Mouse (Mus musculus): ENCODE measurements around the gene Atp10a. TPM values are rescaled to one million over a fixed set of nuclear protein-coding genes. Genes with fewer than 3 reads are reported as not detected.

The Atp10a gene
- total RNA-seq, 1 experiment, result 7.3 TPM

DNA sequence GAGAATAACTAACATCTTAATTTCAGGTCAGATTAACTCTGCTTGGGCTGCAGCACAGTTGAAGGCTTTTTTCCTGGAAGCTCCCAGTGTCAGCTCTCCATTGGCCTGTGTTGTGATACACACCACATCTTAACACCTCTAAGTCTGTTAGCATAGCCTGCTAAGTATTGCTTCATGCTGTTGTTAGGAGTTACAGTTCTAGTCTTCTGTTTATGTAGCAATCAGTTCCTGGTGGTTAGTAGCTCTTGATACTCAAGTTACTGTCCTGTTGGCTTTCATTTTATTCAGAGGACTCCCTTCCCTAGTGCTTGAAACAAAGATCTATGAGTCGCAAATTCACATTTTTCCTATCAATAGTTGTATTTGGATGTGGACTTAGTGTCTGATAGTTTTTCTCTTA lies 39.7 kb downstream of the Atp10a start:
- no peak overlapping the region for H3K27ac ChIP-seq (ENCODE audit: insufficient read depth, low read depth, low read length, poor library complexity, severe bottlenecking)
- in situ Hi-C loops (cut with MboI; ENCODE audit: low sequenced_read_pairs in 2 of 2, unreplicated experiment in 2 of 2), result no loop called here
- TF ChIP-seq MAFK (IDR thresholded peaks at IDR 0.05; ENCODE audit: insufficient read depth, low read depth, low read length), result no peak
- no peak for TF ChIP-seq HCFC1 (IDR thresholded peaks at IDR 0.05; ENCODE audit: borderline replicate concordance, insufficient read depth, low read length)
- TF ChIP-seq ZNF384 (IDR thresholded peaks at IDR 0.05; ENCODE audit: low read depth, low read length), result no peak
- no peak for TF ChIP-seq ZC3H11A (IDR thresholded peaks at IDR 0.05; ENCODE audit: borderline replicate concordance, low read depth, low read length)
- TF ChIP-seq CHD2 (IDR thresholded peaks at IDR 0.05; ENCODE audit: low read depth, low read length), result no peak
- DNase-seq (ENCODE audit: low read depth, low spot score), result no peak
- H3K9me3 ChIP-seq (ENCODE audit: control insufficient read depth, insufficient read depth, low read depth, low read length), result no peaks in the 10 kb centered on the region
- no peak overlapping the region for H3K9ac ChIP-seq (ENCODE audit: insufficient read depth, low read depth, low read length, poor library complexity, severe bottlenecking)
- H3K4me3 ChIP-seq (ENCODE audit: insufficient read depth in 1 of 2, low read depth in 1 of 2, low read length in 2 of 2, poor library complexity in 1 of 2, severe bottlenecking in 1 of 2), result no peak overlapping the region
- H3K4me1 ChIP-seq (ENCODE audit: control insufficient read depth in 2 of 2, insufficient read depth in 2 of 2, low read length in 2 of 2, poor library complexity in 1 of 2), result no peaks in the 10 kb centered on the region
- H3K36me3 ChIP-seq (ENCODE audit: control insufficient read depth, insufficient read depth, low read length, poor library complexity, severe bottlenecking), result no peaks in the 10 kb centered on the region

DNA sequence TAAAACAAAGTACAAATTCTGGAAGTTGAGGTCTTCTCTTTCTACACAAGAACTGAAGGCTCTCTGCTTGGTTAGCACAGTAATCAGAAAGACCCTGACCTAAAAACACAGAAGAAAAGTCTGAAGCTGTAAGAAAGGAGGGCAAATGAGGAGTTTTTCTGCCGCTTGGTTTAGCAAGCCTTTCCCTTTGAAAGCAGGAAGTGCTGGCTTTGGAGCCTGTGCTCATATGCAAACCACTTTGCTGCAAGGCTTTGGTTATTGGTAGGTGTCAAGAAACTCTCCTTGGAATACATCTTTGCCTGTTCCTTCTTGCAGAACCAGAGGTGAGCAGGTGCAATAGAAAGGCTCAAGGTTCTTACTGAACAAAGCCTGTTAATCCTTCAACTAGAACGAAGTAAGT lies 41.1 kb downstream of the Atp10a start:
- H3K4me1 ChIP-seq (ENCODE audit: control insufficient read depth in 2 of 2, insufficient read depth in 2 of 2, low read length in 2 of 2, poor library complexity in 1 of 2), result no peaks in the 10 kb centered on the region
- no peak overlapping the region for H3K9ac ChIP-seq (ENCODE audit: insufficient read depth, low read depth, low read length, poor library complexity, severe bottlenecking)
- no peak overlapping the region for H3K4me3 ChIP-seq (ENCODE audit: insufficient read depth in 1 of 2, low read depth in 1 of 2, low read length in 2 of 2, poor library complexity in 1 of 2, severe bottlenecking in 1 of 2)
- H3K27ac ChIP-seq (ENCODE audit: insufficient read depth, low read depth, low read length, poor library complexity, severe bottlenecking), result no peak overlapping the region
- no peak for TF ChIP-seq CHD2 (IDR thresholded peaks at IDR 0.05; ENCODE audit: low read depth, low read length)
- no peaks in the 10 kb centered on the region for H3K36me3 ChIP-seq (ENCODE audit: control insufficient read depth, insufficient read depth, low read length, poor library complexity, severe bottlenecking)
- no peak for DNase-seq (ENCODE audit: low read depth, low spot score)
- in situ Hi-C loops (cut with MboI; ENCODE audit: low sequenced_read_pairs in 2 of 2, unreplicated experiment in 2 of 2), result no loop called here
- H3K9me3 ChIP-seq (ENCODE audit: control insufficient read depth, insufficient read depth, low read depth, low read length), result no peaks in the 10 kb centered on the region

- in situ Hi-C loops (cut with MboI; ENCODE audit: low sequenced_read_pairs in 2 of 2, unreplicated experiment in 2 of 2), result no loop called here
- TF ChIP-seq ZNF384 (IDR thresholded peaks at IDR 0.05; ENCODE audit: low read depth, low read length), result no peak
- TF ChIP-seq ZC3H11A (IDR thresholded peaks at IDR 0.05; ENCODE audit: borderline replicate concordance, low read depth, low read length), result no peak
- no peak for TF ChIP-seq CHD2 (IDR thresholded peaks at IDR 0.05; ENCODE audit: low read depth, low read length)
- no peak for TF ChIP-seq HCFC1 (IDR thresholded peaks at IDR 0.05; ENCODE audit: borderline replicate concordance, insufficient read depth, low read length)
- no peak for TF ChIP-seq MAFK (IDR thresholded peaks at IDR 0.05; ENCODE audit: insufficient read depth, low read depth, low read length)
Measured at GRCm38 (mm10) chr7:58698738-58699442, 42.9 kb downstream of the Atp10a start.

DNA sequence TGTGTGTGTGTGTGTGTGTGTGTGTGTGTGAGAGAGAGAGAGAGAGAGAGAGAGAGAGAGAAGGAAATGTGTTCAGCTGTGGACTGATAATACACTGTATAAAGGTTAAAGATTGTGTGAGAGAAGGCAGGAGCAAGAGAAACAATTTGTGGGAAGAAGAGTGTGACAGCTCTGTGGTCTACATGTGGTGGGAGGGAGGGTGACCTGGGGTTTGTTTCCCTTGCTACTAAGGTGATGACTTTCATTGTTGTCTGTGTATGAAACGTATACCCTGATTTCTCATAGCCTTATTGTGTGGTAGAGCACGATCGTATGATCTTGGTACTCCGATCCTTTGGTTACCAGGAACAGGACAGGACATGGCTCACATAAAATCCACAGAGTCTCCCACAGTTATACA lies 45.3 kb downstream of the Atp10a start:
- no peaks in the 10 kb centered on the region for H3K9me3 ChIP-seq (ENCODE audit: control insufficient read depth, insufficient read depth, low read depth, low read length)

More at GRCm38 (mm10) chr7:58698738-58699442, 42.9 kb downstream of the Atp10a start:
- no peak overlapping the region for H3K4me3 ChIP-seq (ENCODE audit: insufficient read depth in 1 of 2, low read depth in 1 of 2, low read length in 2 of 2, poor library complexity in 1 of 2, severe bottlenecking in 1 of 2)
- H3K36me3 ChIP-seq (ENCODE audit: control insufficient read depth, insufficient read depth, low read length, poor library complexity, severe bottlenecking), result no peaks in the 10 kb centered on the region
- DNase-seq (ENCODE audit: low read depth, low spot score), result no peak
- H3K27ac ChIP-seq (ENCODE audit: insufficient read depth, low read depth, low read length, poor library complexity, severe bottlenecking), result no peak overlapping the region
- H3K4me1 ChIP-seq (ENCODE audit: control insufficient read depth in 2 of 2, insufficient read depth in 2 of 2, low read length in 2 of 2, poor library complexity in 1 of 2), result no peaks in the 10 kb centered on the region
- H3K9ac ChIP-seq (ENCODE audit: insufficient read depth, low read depth, low read length, poor library complexity, severe bottlenecking), result no peak overlapping the region
- no peaks in the 10 kb centered on the region for H3K9me3 ChIP-seq (ENCODE audit: control insufficient read depth, insufficient read depth, low read depth, low read length)

DNA sequence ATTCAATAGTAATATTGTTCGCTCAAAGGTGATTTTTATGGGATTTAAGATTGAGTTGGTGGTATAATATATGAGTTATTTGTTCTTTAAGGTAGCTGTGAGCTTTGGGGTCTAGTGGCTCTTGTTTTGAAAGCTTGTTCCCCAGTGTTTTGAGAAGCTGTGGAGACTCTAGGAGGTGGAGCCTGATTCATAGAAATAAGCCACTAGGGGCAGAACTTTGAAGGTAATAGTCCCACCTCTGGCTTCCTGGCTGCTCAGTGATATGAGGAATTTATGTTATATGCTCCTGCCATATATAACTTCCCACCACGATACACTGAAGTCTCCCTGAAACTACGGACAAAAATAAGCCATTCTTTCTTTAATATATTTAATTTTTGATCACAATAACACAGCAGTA lies 49.2 kb downstream of the Atp10a start:
- in situ Hi-C loops (cut with MboI; ENCODE audit: low sequenced_read_pairs in 2 of 2, unreplicated experiment in 2 of 2), result no loop called here
- TF ChIP-seq HCFC1 (IDR thresholded peaks at IDR 0.05; ENCODE audit: borderline replicate concordance, insufficient read depth, low read length) (no peak), ZNF384 (IDR thresholded peaks at IDR 0.05; ENCODE audit: low read depth, low read length) (no peak), ZC3H11A (IDR thresholded peaks at IDR 0.05; ENCODE audit: borderline replicate concordance, low read depth, low read length) (no peak), CHD2 (IDR thresholded peaks at IDR 0.05; ENCODE audit: low read depth, low read length) (no peak), MAFK (IDR thresholded peaks at IDR 0.05; ENCODE audit: insufficient read depth, low read depth, low read length) (no peak)
- H3K4me1 ChIP-seq (ENCODE audit: control insufficient read depth in 2 of 2, insufficient read depth in 2 of 2, low read length in 2 of 2, poor library complexity in 1 of 2), result no peaks in the 10 kb centered on the region

More for the DNA sequence above, 45.3 kb downstream of the Atp10a start:
- Histone ChIP-seq H3K4me1 (ENCODE audit: control insufficient read depth in 2 of 2, insufficient read depth in 2 of 2, low read length in 2 of 2, poor library complexity in 1 of 2) (no peaks in the 10 kb centered on the region), H3K27ac (ENCODE audit: insufficient read depth, low read depth, low read length, poor library complexity, severe bottlenecking) (no peak overlapping the region), H3K9ac (ENCODE audit: insufficient read depth, low read depth, low read length, poor library complexity, severe bottlenecking) (no peak overlapping the region), H3K36me3 (ENCODE audit: control insufficient read depth, insufficient read depth, low read length, poor library complexity, severe bottlenecking) (no peaks in the 10 kb centered on the region), H3K4me3 (ENCODE audit: insufficient read depth in 1 of 2, low read depth in 1 of 2, low read length in 2 of 2, poor library complexity in 1 of 2, severe bottlenecking in 1 of 2) (no peak overlapping the region)
- in situ Hi-C loops (cut with MboI; ENCODE audit: low sequenced_read_pairs in 2 of 2, unreplicated experiment in 2 of 2), result no loop called here
- TF ChIP-seq ZC3H11A (IDR thresholded peaks at IDR 0.05; ENCODE audit: borderline replicate concordance, low read depth, low read length) (no peak), ZNF384 (IDR thresholded peaks at IDR 0.05; ENCODE audit: low read depth, low read length) (no peak), CHD2 (IDR thresholded peaks at IDR 0.05; ENCODE audit: low read depth, low read length) (no peak), HCFC1 (IDR thresholded peaks at IDR 0.05; ENCODE audit: borderline replicate concordance, insufficient read depth, low read length) (no peak), MAFK (IDR thresholded peaks at IDR 0.05; ENCODE audit: insufficient read depth, low read depth, low read length) (no peak)
- DNase-seq (ENCODE audit: low read depth, low spot score), result no peak

More for the DNA sequence above, 49.2 kb downstream of the Atp10a start:
- Histone ChIP-seq H3K27ac (ENCODE audit: insufficient read depth, low read depth, low read length, poor library complexity, severe bottlenecking) (no peak overlapping the region), H3K9me3 (ENCODE audit: control insufficient read depth, insufficient read depth, low read depth, low read length) (no peaks in the 10 kb centered on the region), H3K4me3 (ENCODE audit: insufficient read depth in 1 of 2, low read depth in 1 of 2, low read length in 2 of 2, poor library complexity in 1 of 2, severe bottlenecking in 1 of 2) (no peak overlapping the region), H3K9ac (ENCODE audit: insufficient read depth, low read depth, low read length, poor library complexity, severe bottlenecking) (no peak overlapping the region), H3K36me3 (ENCODE audit: control insufficient read depth, insufficient read depth, low read length, poor library complexity, severe bottlenecking) (no peaks in the 10 kb centered on the region)
- DNase-seq (ENCODE audit: low read depth, low spot score), result no peak

Data from ES-E14 (cell line).